Mouse (Mus musculus): ENCODE data around the gene Brf1.

Brf1 gene

GRCm38 (mm10) chr12:112976371-112977073 is 24.0 kb downstream of the Brf1 start, which contains the start of gene Btbd6:
Btbd6 (plus strand) TSS chr12:112976482.
- peak; percentile 95 for DNase-seq (ENCODE audit: low read depth, low spot score)

- no peak for DNase-seq (ENCODE audit: low read depth, low spot score)
Measured at GRCm38 (mm10) chr12:112974736-112975135, 25.8 kb downstream of the Brf1 start.

- DNase-seq (ENCODE audit: low read depth, low spot score) = no peak
Measured at GRCm38 (mm10) chr12:112969616-112970015, 30.9 kb downstream of the Brf1 start.

- DNase-seq (ENCODE audit: low read depth, low spot score) = no peak
Measured at GRCm38 (mm10) chr12:112968943-112969342, 31.6 kb downstream of the Brf1 start.

GRCm38 (mm10) chr12:112965783-112966182 is 34.7 kb downstream of the Brf1 start:
- DNase-seq (ENCODE audit: low read depth, low spot score) = no peak

GRCm38 (mm10) chr12:112961872-112962271 is 38.6 kb downstream of the Brf1 start:
- no peak for DNase-seq (ENCODE audit: low read depth, low spot score)

GRCm38 (mm10) chr12:112961428-112961827 is 39.1 kb downstream of the Brf1 start:
- DNase-seq (ENCODE audit: low read depth, low spot score) = no peak

- DNase-seq (ENCODE audit: low read depth, low spot score) = no peak
Measured at GRCm38 (mm10) chr12:112959421-112959820, 41.1 kb downstream of the Brf1 start.

GRCm38 (mm10) chr12:112958303-112958702 is 42.2 kb downstream of the Brf1 start:
- peak; percentile 59 for DNase-seq (ENCODE audit: low read depth, low spot score)

- peak; percentile 67 for DNase-seq (ENCODE audit: low read depth, low spot score)
Measured at GRCm38 (mm10) chr12:112955800-112956199, 44.7 kb downstream of the Brf1 start.

GRCm38 (mm10) chr12:112952926-112953565 is 47.5 kb downstream of the Brf1 start:
- DNase-seq (ENCODE audit: low read depth, low spot score) = no peak

- no peak for DNase-seq (ENCODE audit: low read depth, low spot score)
Measured at GRCm38 (mm10) chr12:112952433-112952832, 48.1 kb downstream of the Brf1 start.

GRCm38 (mm10) chr12:112951150-112951842 is 49.2 kb downstream of the Brf1 start:
- DNase-seq (ENCODE audit: low read depth, low spot score) = no peak

- no peak for DNase-seq (ENCODE audit: low read depth, low spot score)
Measured at GRCm38 (mm10) chr12:112950761-112951129, 49.8 kb downstream of the Brf1 start.

GRCm38 (mm10) chr12:112950040-112950760 is 50.3 kb downstream of the Brf1 start:
- DNase-seq (ENCODE audit: low read depth, low spot score) = peak; percentile 70

GRCm38 (mm10) chr12:112947307-112947706 is 53.2 kb downstream of the Brf1 start:
- peak; percentile 72 for DNase-seq (ENCODE audit: low read depth, low spot score)

GRCm38 (mm10) chr12:112943669-112944068 is 56.8 kb downstream of the Brf1 start:
- no peak for DNase-seq (ENCODE audit: low read depth, low spot score)

- peak; percentile 85 for DNase-seq (ENCODE audit: low read depth, low spot score)
Measured at GRCm38 (mm10) chr12:112941776-112942713, 58.5 kb downstream of the Brf1 start, which contains the start of gene Nudt14. Nudt14 (minus strand) TSS chr12:112942124.

- no peak for DNase-seq (ENCODE audit: low read depth, low spot score)
Measured at GRCm38 (mm10) chr12:112941156-112941775, 59.2 kb downstream of the Brf1 start.

GRCm38 (mm10) chr12:112940710-112941109 is 59.8 kb downstream of the Brf1 start:
- no peak for DNase-seq (ENCODE audit: low read depth, low spot score)
